Mouse (Mus musculus): ENCODE measurements around the gene C1qtnf2. TPM values are rescaled to one million over a fixed set of nuclear protein-coding genes. Genes with fewer than 3 reads are reported as not detected.

Gene C1qtnf2
- polyA plus RNA-seq, 1 experiment, result not detected

DNA sequence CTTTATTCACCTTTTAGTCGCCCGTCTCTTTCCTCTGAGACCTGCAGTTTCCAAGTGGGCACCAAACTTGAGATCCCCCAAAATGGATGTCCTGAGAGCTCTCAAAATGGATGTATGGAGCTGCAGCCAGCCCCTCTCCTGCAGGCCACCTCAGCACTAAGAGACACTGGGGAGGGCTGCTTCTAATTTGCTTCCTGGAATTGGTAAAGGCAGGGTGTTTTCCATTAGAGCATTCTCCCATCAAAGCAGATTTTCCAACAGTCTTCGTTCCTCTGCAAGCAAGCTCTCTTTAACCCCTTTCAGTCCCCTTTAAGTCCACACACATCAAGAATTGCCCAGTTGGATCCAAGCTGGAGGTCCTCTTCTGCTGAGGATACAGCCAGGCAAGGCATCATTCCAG lies 5.3 kb downstream of the C1qtnf2 start:
- WGBS, result 89% methylated on average over 3 of the region's 3 CpGs

DNA sequence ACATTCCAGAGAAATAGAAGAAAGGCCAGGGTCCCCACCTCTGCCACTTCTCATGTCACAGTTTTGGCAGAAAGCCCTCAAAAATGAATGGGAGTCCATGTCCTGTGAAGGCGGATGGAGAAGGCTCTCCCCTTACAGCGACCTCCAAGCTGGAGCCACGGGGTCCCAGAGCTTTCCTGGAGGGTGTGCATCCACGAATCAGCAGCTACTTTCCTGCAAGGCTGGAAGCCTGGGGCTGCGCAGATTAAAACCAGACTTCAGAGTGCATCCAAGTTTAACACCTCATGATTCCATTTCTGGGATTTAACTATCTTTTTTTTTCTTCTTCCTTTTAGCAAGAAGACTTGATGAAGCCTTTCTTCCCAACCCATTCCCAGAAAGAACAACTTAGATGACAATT lies 6.5 kb downstream of the C1qtnf2 start:
- Histone ChIP-seq H3K4me1 (ENCODE audit: control insufficient read depth, insufficient read depth, low read length) (peaks cover 5% of the 10 kb centered on the region), H3K27ac (ENCODE audit: insufficient read depth, low read depth, low read length) (no peak overlapping the region), H3K4me3 (ENCODE audit: insufficient read depth, low read depth, low read length) (no peak overlapping the region)
- no peak for TF ChIP-seq CTCF (IDR thresholded peaks at IDR 0.05; ENCODE audit: insufficient read depth, low read depth, low read length)
- WGBS, result 63% methylated on average over 5 of the region's 5 CpGs

More for the DNA sequence above, 5.3 kb downstream of the C1qtnf2 start:
- Histone ChIP-seq H3K4me1 (ENCODE audit: control insufficient read depth, insufficient read depth, low read length) (peaks cover 3% of the 10 kb centered on the region), H3K27ac (ENCODE audit: insufficient read depth, low read depth, low read length) (no peak overlapping the region), H3K4me3 (ENCODE audit: insufficient read depth, low read depth, low read length) (no peak overlapping the region)
- TF ChIP-seq CTCF (IDR thresholded peaks at IDR 0.05; ENCODE audit: insufficient read depth, low read depth, low read length) (no peak), POLR2A (IDR thresholded peaks at IDR 0.05; ENCODE audit: insufficient read depth, low read depth, low read length) (no peak)

- Histone ChIP-seq H3K27ac (ENCODE audit: insufficient read depth, low read depth, low read length) (no peak overlapping the region), H3K4me1 (ENCODE audit: control insufficient read depth, insufficient read depth, low read length) (peaks cover 5% of the 10 kb centered on the region), H3K4me3 (ENCODE audit: insufficient read depth, low read depth, low read length) (no peak overlapping the region)
- TF ChIP-seq CTCF (IDR thresholded peaks at IDR 0.05; ENCODE audit: insufficient read depth, low read depth, low read length), result no peak
- TF ChIP-seq POLR2A (IDR thresholded peaks at IDR 0.05; ENCODE audit: insufficient read depth, low read depth, low read length), result no peak
- WGBS, result 73% methylated on average over 3 of the region's 3 CpGs
Observed at GRCm38 (mm10) chr11:43481672-43482522, 7.8 kb downstream of the C1qtnf2 start.

- TF ChIP-seq POLR2A (IDR thresholded peaks at IDR 0.05; ENCODE audit: insufficient read depth, low read depth, low read length), result no peak
- TF ChIP-seq CTCF (IDR thresholded peaks at IDR 0.05; ENCODE audit: insufficient read depth, low read depth, low read length), result no peak
- 52% methylated on average over 6 of the region's 6 CpGs for WGBS
- Histone ChIP-seq H3K4me1 (ENCODE audit: control insufficient read depth, insufficient read depth, low read length) (peaks cover 5% of the 10 kb centered on the region), H3K27ac (ENCODE audit: insufficient read depth, low read depth, low read length) (no peak overlapping the region), H3K4me3 (ENCODE audit: insufficient read depth, low read depth, low read length) (no peak overlapping the region)
Observed at GRCm38 (mm10) chr11:43483122-43483792, 9.2 kb downstream of the C1qtnf2 start.

GRCm38 (mm10) chr11:43484057-43484456 lies 10.0 kb downstream of the C1qtnf2 start:
- no peak overlapping the region for H3K27ac ChIP-seq (ENCODE audit: insufficient read depth, low read depth, low read length)
- TF ChIP-seq POLR2A (IDR thresholded peaks at IDR 0.05; ENCODE audit: insufficient read depth, low read depth, low read length) (no peak), CTCF (IDR thresholded peaks at IDR 0.05; ENCODE audit: insufficient read depth, low read depth, low read length) (no peak)
- WGBS, result 80% methylated on average over 4 of the region's 4 CpGs
- peaks cover 5% of the 10 kb centered on the region for H3K4me1 ChIP-seq (ENCODE audit: control insufficient read depth, insufficient read depth, low read length)
- H3K4me3 ChIP-seq (ENCODE audit: insufficient read depth, low read depth, low read length), result no peak overlapping the region

GRCm38 (mm10) chr11:43484652-43485051 lies 10.6 kb downstream of the C1qtnf2 start:
- 57% methylated on average over 11 of the region's 11 CpGs for WGBS
- TF ChIP-seq POLR2A (IDR thresholded peaks at IDR 0.05; ENCODE audit: insufficient read depth, low read depth, low read length) (no peak), CTCF (IDR thresholded peaks at IDR 0.05; ENCODE audit: insufficient read depth, low read depth, low read length) (no peak)
- Histone ChIP-seq H3K4me3 (ENCODE audit: insufficient read depth, low read depth, low read length) (no peak overlapping the region), H3K27ac (ENCODE audit: insufficient read depth, low read depth, low read length) (no peak overlapping the region), H3K4me1 (ENCODE audit: control insufficient read depth, insufficient read depth, low read length) (peaks cover 5% of the 10 kb centered on the region)

DNA sequence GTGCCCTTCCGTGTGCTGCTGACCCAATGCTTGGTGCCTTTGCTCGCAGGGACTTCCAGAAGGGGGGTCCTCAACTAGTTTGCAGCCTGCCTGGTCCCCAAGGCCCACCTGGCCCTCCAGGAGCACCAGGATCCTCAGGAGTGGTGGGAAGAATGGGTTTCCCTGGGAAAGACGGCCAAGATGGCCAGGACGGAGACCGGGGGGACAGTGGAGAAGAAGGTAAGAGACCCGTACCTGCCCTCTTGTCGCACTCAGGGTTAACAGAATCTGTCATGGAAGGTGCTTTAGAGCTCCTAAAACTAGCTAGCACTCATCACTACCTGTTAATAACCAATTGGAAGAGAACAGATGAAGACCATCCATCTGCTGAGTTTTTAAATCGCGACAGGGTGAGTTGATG lies 11.8 kb downstream of the C1qtnf2 start:
- Histone ChIP-seq H3K27ac (ENCODE audit: insufficient read depth, low read depth, low read length) (no peak overlapping the region), H3K4me1 (ENCODE audit: control insufficient read depth, insufficient read depth, low read length) (peaks cover 5% of the 10 kb centered on the region), H3K4me3 (ENCODE audit: insufficient read depth, low read depth, low read length) (no peak overlapping the region)
- TF ChIP-seq CTCF (IDR thresholded peaks at IDR 0.05; ENCODE audit: insufficient read depth, low read depth, low read length) (no peak), POLR2A (IDR thresholded peaks at IDR 0.05; ENCODE audit: insufficient read depth, low read depth, low read length) (no peak)
- 78% methylated on average over 9 of the region's 9 CpGs for whole genome bisulfite sequencing

DNA sequence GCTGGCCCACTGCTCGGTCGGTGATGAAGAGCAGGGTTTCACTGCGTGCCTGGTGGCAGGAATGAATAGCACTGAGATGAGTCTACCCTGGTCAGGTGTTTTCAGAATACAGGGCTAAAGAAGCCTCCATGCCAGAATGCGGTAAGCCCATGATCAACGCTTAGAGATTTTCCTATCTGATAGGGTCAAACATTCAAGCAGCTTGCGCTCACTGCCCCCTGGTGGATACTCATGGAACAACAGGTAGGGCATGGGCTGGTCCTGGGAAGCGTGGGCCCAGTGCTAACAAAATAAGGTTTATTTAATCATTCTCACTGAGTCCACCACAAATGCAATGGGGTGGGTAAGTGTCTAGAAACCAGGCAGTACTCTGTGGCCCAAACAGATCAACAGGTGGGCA lies 18.6 kb downstream of the C1qtnf2 start:
- Histone ChIP-seq H3K4me3 (ENCODE audit: insufficient read depth, low read depth, low read length) (no peak overlapping the region), H3K4me1 (ENCODE audit: control insufficient read depth, insufficient read depth, low read length) (peaks cover 13% of the 10 kb centered on the region), H3K27ac (ENCODE audit: insufficient read depth, low read depth, low read length) (no peak overlapping the region)
- WGBS, result 31% methylated on average over 7 of the region's 7 CpGs
- TF ChIP-seq POLR2A (IDR thresholded peaks at IDR 0.05; ENCODE audit: insufficient read depth, low read depth, low read length), result no peak
- peak; percentile 52 for TF ChIP-seq CTCF (IDR thresholded peaks at IDR 0.05; ENCODE audit: insufficient read depth, low read depth, low read length)

DNA sequence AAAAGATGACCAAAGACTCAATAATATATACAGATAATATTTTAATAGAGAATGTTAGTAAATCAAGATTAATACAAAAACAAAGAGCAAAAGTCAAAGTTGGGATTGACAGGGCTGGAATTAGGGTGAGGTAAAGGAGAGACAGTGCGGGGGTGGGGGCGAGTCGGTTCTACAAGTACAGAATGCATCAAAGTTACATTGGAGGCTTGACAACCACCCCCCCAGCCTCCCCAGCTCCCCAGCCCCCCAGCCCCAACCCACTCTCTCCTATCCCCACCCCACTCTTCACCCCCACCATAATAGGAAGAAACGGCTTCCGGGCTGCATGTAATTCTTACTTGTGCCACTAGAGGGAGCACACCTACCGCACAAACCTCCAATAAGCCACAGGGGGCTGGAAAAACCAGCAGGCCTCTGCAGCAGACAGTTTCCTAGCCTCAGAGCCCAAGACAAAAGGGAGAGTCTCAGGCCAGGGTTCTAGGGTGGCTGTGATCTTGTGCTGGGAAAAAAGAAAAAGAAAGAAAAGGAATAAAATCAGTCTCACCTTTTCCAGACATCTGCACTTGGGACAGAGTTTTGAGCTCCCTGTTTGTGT lies 19.8 kb downstream of the C1qtnf2 start:
- TF ChIP-seq CTCF (IDR thresholded peaks at IDR 0.05; ENCODE audit: insufficient read depth, low read depth, low read length), result peak; percentile 48; the same call in 1 of the 2 replicates
- TF ChIP-seq POLR2A (IDR thresholded peaks at IDR 0.05; ENCODE audit: insufficient read depth, low read depth, low read length), result no peak
- H3K4me1 ChIP-seq (ENCODE audit: control insufficient read depth, insufficient read depth, low read length), result peaks cover 13% of the 10 kb centered on the region
- 24% methylated on average over 6 of the region's 6 CpGs for WGBS
- no peak overlapping the region for H3K27ac ChIP-seq (ENCODE audit: insufficient read depth, low read depth, low read length)
- no peak overlapping the region for H3K4me3 ChIP-seq (ENCODE audit: insufficient read depth, low read depth, low read length)
